Mouse (Mus musculus) megakaryocyte, embryonic 14.5 days (primary cell): ENCODE results near the gene Inava. TPM values are rescaled to one million over a fixed set of nuclear protein-coding genes. Genes with fewer than 3 reads are reported as not detected.

Experiments used
- H3K27me3 ChIP-seq: replicated peaks from 2 replicates; pipeline ENCODE3; 2012; ENCODE audit warnings: inconsistent platforms
- H3K36me3 ChIP-seq: replicated peaks from 2 replicates; pipeline ENCODE3; 2012; ENCODE audit warnings: low read length, inconsistent platforms, mixed read lengths
- H3K4me1 ChIP-seq: 2 replicates; pipeline ENCODE4 v1.6.1; 2012; ENCODE audit warnings: inconsistent platforms
- H3K4me3 ChIP-seq: replicated peaks from 2 replicates; pipeline ENCODE3; 2012; ENCODE audit warnings: moderate library complexity, mild to moderate bottlenecking, inconsistent platforms
- H3K9me3 ChIP-seq: 2 replicates; pipeline ENCODE4 v1.6.1; 2012; ENCODE audit warnings: inconsistent platforms
- FLI1 ChIP-seq: IDR thresholded peaks from 2 replicates; pipeline ENCODE4 v1.6.1; 2012; ENCODE audit warnings: low read length, inconsistent platforms, mixed read lengths
- GATA1 ChIP-seq: IDR thresholded peaks from 3 replicates; pipeline ENCODE4 v1.6.1; 2012; ENCODE audit warnings: mixed read lengths, low read length, inconsistent platforms, borderline replicate concordance
- polyA plus RNA-seq: library from polyadenylated mRNA; stranded (reverse); fragments of >175 nt; gene quantifications from 2 replicates; pipeline ENCODE4 v1.2.3, GENCODE M21; 2012; ENCODE audit warnings: low replicate concordance; ENCODE audit not compliant: insufficient read depth

The Inava gene
- polyA plus RNA-seq, 1 experiment, result not detected

- Histone ChIP-seq H3K36me3 (peaks cover 99% of the 10 kb centered on the region), H3K27me3 (no peaks in the 10 kb centered on the region), H3K9me3 (no peaks in the 10 kb centered on the region), H3K4me3 (no peak overlapping the region), H3K4me1 (peaks cover 25% of the 10 kb centered on the region)
- TF ChIP-seq FLI1 (no peak), GATA1 (no peak)
Measured at GRCm38 (mm10) chr1:136170109-136170508, 64.0 kb downstream of the Inava start.

- H3K27me3 ChIP-seq, result no peaks in the 10 kb centered on the region
- peaks cover 99% of the 10 kb centered on the region for H3K36me3 ChIP-seq
- no peak for TF ChIP-seq FLI1
- no peak for TF ChIP-seq GATA1
- H3K4me1 ChIP-seq, result peaks cover 8% of the 10 kb centered on the region; the same call in 1 of the 2 replicates
- no peak overlapping the region for H3K4me3 ChIP-seq
- H3K9me3 ChIP-seq, result no peaks in the 10 kb centered on the region
Measured at GRCm38 (mm10) chr1:136167657-136168056, 66.4 kb downstream of the Inava start.

GRCm38 (mm10) chr1:136165436-136165835, 68.6 kb downstream of the Inava start:
- Histone ChIP-seq H3K4me1 (peaks cover 8% of the 10 kb centered on the region; the same call in 1 of the 2 replicates), H3K27me3 (no peaks in the 10 kb centered on the region), H3K36me3 (peaks cover 99% of the 10 kb centered on the region), H3K9me3 (no peaks in the 10 kb centered on the region), H3K4me3 (no peak overlapping the region)
- TF ChIP-seq FLI1 (no peak), GATA1 (no peak)

Other genes starting within 250 kb of the Inava start
- 0.12 and 0.43 TPM in 2 replicates for gene Igfn1, start 227.9 kb downstream of the Inava start, polyA plus RNA-seq
- 6.0 and 24.1 TPM in 2 replicates for gene Tmem9, start 226.1 kb downstream of the Inava start, polyA plus RNA-seq
- gene Ascl5, start 183.5 kb downstream of the Inava start, polyA plus RNA-seq, result not detected in 2 replicates
- not detected in 2 replicates for gene Cacna1s, start 181.5 kb downstream of the Inava start, polyA plus RNA-seq
- 8.3 and 9.3 TPM in 2 replicates for gene Kif21b, start 102.9 kb downstream of the Inava start, polyA plus RNA-seq
- not detected in 2 replicates for gene Mroh3, start 21.4 kb downstream of the Inava start, polyA plus RNA-seq
- not detected in 2 replicates for gene Gpr25, start 26.6 kb upstream of the Inava start, polyA plus RNA-seq
- gene Camsap2, start 111.8 kb upstream of the Inava start, polyA plus RNA-seq, result 0.45 and 0.96 TPM in 2 replicates
- gene Ddx59, start 181.0 kb upstream of the Inava start, polyA plus RNA-seq, result 0.88 TPM in 1 of 2 replicates, not detected in the other
- 0.32 and 0.73 TPM in 2 replicates for gene Kif14, start 232.1 kb upstream of the Inava start, polyA plus RNA-seq